Mouse (Mus musculus) ES-E14 (cell line): ENCODE measurements at regions not wholly inside any gene's neighbourhood (a gene's known extent, or its start where the extent isn't known, plus 50 kb on each side); places are given as distances from the start of the nearest gene placed in this dataset.

Experiments used
- CHD2 ChIP-seq: IDR thresholded peaks from 2 replicates; pipeline ENCODE4 v1.6.1; 2014; ENCODE audit warnings: mild to moderate bottlenecking, low read depth, low read length, inconsistent platforms
- HCFC1 ChIP-seq: IDR thresholded peaks from 2 replicates; pipeline ENCODE4 v1.6.1; 2012; ENCODE audit warnings: low read length, inconsistent platforms, borderline replicate concordance; ENCODE audit not compliant: insufficient read depth
- ZC3H11A ChIP-seq: IDR thresholded peaks from 2 replicates; pipeline ENCODE4 v1.6.1; 2012; ENCODE audit warnings: low read depth, mild to moderate bottlenecking, inconsistent platforms, low read length, borderline replicate concordance
- ZNF384 ChIP-seq: IDR thresholded peaks from 2 replicates; pipeline ENCODE4 v1.6.1; 2012; ENCODE audit warnings: low read depth, low read length, inconsistent platforms

- no peak for TF ChIP-seq CHD2
- TF ChIP-seq HCFC1, result no peak
- no peak for TF ChIP-seq ZC3H11A
- no peak for TF ChIP-seq ZNF384
These were observed 738.7 kb downstream of the Triml1 start for GRCm38 (mm10) chr8:42402632-42403031.
